9 mouse cellular contexts compared by ENCODE assay signal in the genomic region with DNA sequence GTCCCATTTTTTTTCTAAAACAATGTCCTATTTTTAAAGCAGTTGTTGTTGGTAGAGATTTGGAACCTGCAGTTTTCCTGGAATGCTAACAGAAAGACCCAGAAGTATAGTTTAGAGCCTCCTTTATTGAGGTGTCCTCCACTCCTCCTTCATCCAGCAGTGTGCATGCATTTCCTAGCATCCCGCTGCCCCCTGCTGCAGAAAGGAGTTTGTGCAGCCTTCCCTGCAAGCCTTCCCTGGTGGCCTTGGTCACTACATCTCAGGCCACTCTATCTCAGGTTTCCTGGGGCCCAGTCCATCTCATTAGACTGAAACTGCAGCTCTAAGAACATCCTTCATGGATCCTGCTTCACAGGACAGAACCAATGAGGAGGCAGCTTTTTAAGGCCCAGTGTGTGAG. TPM values are rescaled to one million over a fixed set of nuclear protein-coding genes. Genes with fewer than 3 reads are reported as not detected.
DNase-seq lines count a peak whose midpoint lies in the region; ATAC-seq lines count a peak whose summit lies in the region.
"Had no signal": no experiment of that assay in that cellular context is flagged by ENCODE, and none has a peak within 500 bp of the region (broad histone marks: within the 10 kb centered on the region; RNA-seq: fewer than 3 reads in every experiment).

No protein-coding gene starts in this region.

- no peak overlapping the region for H3K9ac ChIP-seq in intestine, embryonic 14.5 days (ENCODE audit: low read length)
- H3K9ac ChIP-seq in intestine, embryonic 15.5 days = no peak overlapping the region
- H3K9ac ChIP-seq in heart, embryonic 12.5 days = no peak overlapping the region

- H3K9me3 ChIP-seq in intestine, embryonic 14.5 days (ENCODE audit: control insufficient read depth, low read length) = no peaks in the 10 kb centered on the region
- no peaks in the 10 kb centered on the region for H3K9me3 ChIP-seq in intestine, embryonic 15.5 days
- H3K9me3 ChIP-seq in heart, embryonic 12.5 days (replicated peaks) = no peaks in the 10 kb centered on the region

- no peaks in the 10 kb centered on the region for H3K36me3 ChIP-seq in intestine, embryonic 14.5 days (ENCODE audit: control insufficient read depth, insufficient read depth, low read length)
- H3K36me3 ChIP-seq in intestine, embryonic 15.5 days = no peaks in the 10 kb centered on the region
- no peaks in the 10 kb centered on the region for H3K36me3 ChIP-seq in heart, embryonic 12.5 days

- H3K4me3 ChIP-seq in intestine, embryonic 14.5 days (ENCODE audit: low read depth, low read length) = no peak overlapping the region
- no peak overlapping the region for H3K4me3 ChIP-seq in intestine, embryonic 15.5 days (replicated peaks)
- H3K4me3 ChIP-seq in heart, embryonic 12.5 days = no peak overlapping the region
- H3K4me3 ChIP-seq: megakaryocyte, embryonic 14.5 days had no signal

- no peaks in the 10 kb centered on the region for H3K4me1 ChIP-seq in intestine, embryonic 14.5 days (replicated peaks; ENCODE audit: control insufficient read depth, insufficient read depth, low read length)
- no peaks in the 10 kb centered on the region for H3K4me1 ChIP-seq in intestine, embryonic 15.5 days (replicated peaks)
- no peaks in the 10 kb centered on the region for H3K4me1 ChIP-seq in heart, embryonic 12.5 days (replicated peaks)
- H3K4me1 ChIP-seq: megakaryocyte, embryonic 14.5 days had no signal

- WGBS in intestine, embryonic 14.5 days = 33% methylated on average over 1 of the region's 1 CpGs
- 44% methylated on average over 1 of the region's 1 CpGs for whole genome bisulfite sequencing in intestine, embryonic 15.5 days
- WGBS in heart, embryonic 12.5 days = 26% methylated on average over 1 of the region's 1 CpGs

- no peak for ATAC-seq in intestine, embryonic 14.5 days (replicated peaks; ENCODE audit: low FRiP score, low TSS enrichment, low read depth)
- no peak for ATAC-seq in intestine, embryonic 15.5 days
- ATAC-seq in heart, embryonic 12.5 days (ENCODE audit: insufficient number of reproducible peaks, low FRiP score) = no peak
- ATAC-seq in cerebellum, adult (ENCODE audit: insufficient number of reproducible peaks, low FRiP score, low TSS enrichment) = no peak

- H3K27me3 ChIP-seq in intestine, embryonic 14.5 days (replicated peaks; ENCODE audit: control insufficient read depth, insufficient read depth, low read length) = no peaks in the 10 kb centered on the region
- no peaks in the 10 kb centered on the region for H3K27me3 ChIP-seq in intestine, embryonic 15.5 days (replicated peaks)
- 0 out of 2 replicates have a peak, but pooled peaks cover 5% of the 10 kb centered on the region for H3K27me3 ChIP-seq in heart, embryonic 12.5 days (replicated peaks)
- H3K27me3 ChIP-seq: megakaryocyte, embryonic 14.5 days had no signal

- DNase-seq in intestine, embryonic 14.5 days (ENCODE audit: low spot score) = peak; percentile 59
- DNase-seq in 416B (ENCODE audit: low read depth) (peak; percentile 5), adipocyte (ENCODE audit: low spot score) (peak; percentile 17)
- DNase-seq in gastrocnemius, postnatal 4 days (ENCODE audit: low spot score in 2 of 2) = peak; percentile 21 to 36
- peak; percentile 27 for DNase-seq in skeletal muscle tissue, adult 2 months (ENCODE audit: low read depth, low spot score)

- no peak overlapping the region for H3K4me2 ChIP-seq in intestine, embryonic 14.5 days (ENCODE audit: low read length)
- no peak overlapping the region for H3K4me2 ChIP-seq in intestine, embryonic 15.5 days (replicated peaks)
- no peak overlapping the region for H3K4me2 ChIP-seq in heart, embryonic 12.5 days

- no peak overlapping the region for H3K27ac ChIP-seq in intestine, embryonic 14.5 days (ENCODE audit: low read depth)
- no peak overlapping the region for H3K27ac ChIP-seq in intestine, embryonic 15.5 days
- no peak overlapping the region for H3K27ac ChIP-seq in heart, embryonic 12.5 days (ENCODE audit: poor library complexity, severe bottlenecking)

RNA-seq across cellular contexts. Expression of a gene that starts 51.0 kb away (rescaled TPM):
- polyA plus RNA-seq in intestine, embryonic 14.5 days (2014; fragmentation: Nextera tagmentation; extraction: Ambion mirVana) = 0.19 TPM in 1 of 2 replicates, not detected in the other
- 0.10 and 0.41 TPM in 2 replicates for polyA plus RNA-seq in intestine, embryonic 15.5 days (2015; fragmentation: Nextera tagmentation; extraction: Ambion mirVana)
- under 1 TPM; 0.05 to 0.18 TPM for total RNA-seq in gastrocnemius, postnatal 4 days (2021)
- 0.21 and 0.24 TPM in 2 replicates for polyA plus RNA-seq in heart, embryonic 12.5 days (2016; fragmentation: Nextera tagmentation; extraction: Ambion mirVana)

Comparison
In these comparisons a context has a peak if more than half of its experiments do, and no peak if none do; other contexts are left out.
1. DNase-seq: peak in every context shown above with its lines; median percentile 59 in intestine, embryonic 14.5 days; 28 in gastrocnemius, postnatal 4 days; 27 in skeletal muscle tissue, adult 2 months; 17 in adipocyte; 5 in 416B.